Mouse (Mus musculus): Measurements from ENCODE around the gene Gm21905. TPM values are rescaled to one million over a fixed set of nuclear protein-coding genes. Genes with fewer than 3 reads are reported as not detected.

Gm21905 gene
- total RNA-seq, 4 experiments from 2014 or later, result not detected

Other genes with a start within 250 kb of the Gm21905 start
- 10 to 100 TPM; 24.5 to 29.8 (median 26.1) TPM for gene Atp8a1, start 99.0 kb downstream of the Gm21905 start, total RNA-seq (2022)
- gene Gm5108, start 4.8 kb downstream of the Gm21905 start, total RNA-seq (2022), result not detected
- not detected for gene Grxcr1, start 85.4 kb upstream of the Gm21905 start, total RNA-seq (2022)